Mouse (Mus musculus): ENCODE results near the gene Kng2. TPM values are rescaled to one million over a fixed set of nuclear protein-coding genes. Genes with fewer than 3 reads are reported as not detected.
"Not testable (repeated sequence)": the region's sequence is repeated elsewhere in the genome, so short reads cannot be mapped to it uniquely, and the experiment has no call there.

The Kng2 gene
- polyA plus RNA-seq, 1 experiment, result not detected

GRCm38 (mm10) chr16:23030673-23031435, 1.6 kb upstream of the Kng2 start:
- TF ChIP-seq CTCF (IDR thresholded peaks at IDR 0.05; ENCODE audit: insufficient read depth, low read depth, low read length) (no peak), POLR2A (IDR thresholded peaks at IDR 0.05; ENCODE audit: insufficient read depth, low read depth, low read length) (no peak)
- H3K4me3 ChIP-seq (ENCODE audit: insufficient read depth, low read depth, low read length), result no peak overlapping the region
- WGBS, result 90% methylated on average over 5 of the region's 5 CpGs

GRCm38 (mm10) chr16:23027341-23027740, 1.9 kb downstream of the Kng2 start:
- WGBS, result 58% methylated on average over 3 of the region's 3 CpGs
- not testable (repeated sequence) for H3K4me3 ChIP-seq (ENCODE audit: insufficient read depth, low read depth, low read length); H3K27ac ChIP-seq (ENCODE audit: insufficient read depth, low read depth, low read length)

More at GRCm38 (mm10) chr16:23030673-23031435, 1.6 kb upstream of the Kng2 start:
- H3K27ac ChIP-seq (ENCODE audit: insufficient read depth, low read depth, low read length), result no peak overlapping the region
- H3K4me1 ChIP-seq (ENCODE audit: control insufficient read depth, insufficient read depth, low read length), result no peaks in the 10 kb centered on the region

GRCm38 (mm10) chr16:23026582-23026981, 2.7 kb downstream of the Kng2 start:
- TF ChIP-seq POLR2A (IDR thresholded peaks at IDR 0.05; ENCODE audit: insufficient read depth, low read depth, low read length), result no peak
- TF ChIP-seq CTCF (IDR thresholded peaks at IDR 0.05; ENCODE audit: insufficient read depth, low read depth, low read length), result no peak

More at GRCm38 (mm10) chr16:23027341-23027740, 1.9 kb downstream of the Kng2 start:
- not testable (repeated sequence) for H3K4me1 ChIP-seq (ENCODE audit: control insufficient read depth, insufficient read depth, low read length)

GRCm38 (mm10) chr16:23025111-23025510, 4.2 kb downstream of the Kng2 start:
- Histone ChIP-seq H3K4me3 (ENCODE audit: insufficient read depth, low read depth, low read length) (no peak overlapping the region), H3K27ac (ENCODE audit: insufficient read depth, low read depth, low read length) (no peak overlapping the region), H3K4me1 (ENCODE audit: control insufficient read depth, insufficient read depth, low read length) (no peaks in the 10 kb centered on the region)
- WGBS, result 32% methylated on average over 6 of the region's 6 CpGs
- TF ChIP-seq CTCF (IDR thresholded peaks at IDR 0.05; ENCODE audit: insufficient read depth, low read depth, low read length) (no peak), POLR2A (IDR thresholded peaks at IDR 0.05; ENCODE audit: insufficient read depth, low read depth, low read length) (no peak)

More at GRCm38 (mm10) chr16:23026582-23026981, 2.7 kb downstream of the Kng2 start:
- no peak overlapping the region for H3K27ac ChIP-seq (ENCODE audit: insufficient read depth, low read depth, low read length)
- H3K4me3 ChIP-seq (ENCODE audit: insufficient read depth, low read depth, low read length), result no peak overlapping the region
- no peaks in the 10 kb centered on the region for H3K4me1 ChIP-seq (ENCODE audit: control insufficient read depth, insufficient read depth, low read length)

- 64% methylated on average over 1 of the region's 1 CpGs for WGBS
- not testable (repeated sequence) for H3K27ac ChIP-seq (ENCODE audit: insufficient read depth, low read depth, low read length)
Observed at GRCm38 (mm10) chr16:23020571-23020970, 8.7 kb downstream of the Kng2 start.

GRCm38 (mm10) chr16:23014645-23015044, 14.6 kb downstream of the Kng2 start:
- H3K27ac ChIP-seq (ENCODE audit: insufficient read depth, low read depth, low read length); H3K4me3 ChIP-seq (ENCODE audit: insufficient read depth, low read depth, low read length); H3K4me1 ChIP-seq (ENCODE audit: control insufficient read depth, insufficient read depth, low read length): not testable (repeated sequence)
- 66% methylated on average over 8 of the region's 8 CpGs for WGBS

More at GRCm38 (mm10) chr16:23020571-23020970, 8.7 kb downstream of the Kng2 start:
- not testable (repeated sequence) for H3K4me3 ChIP-seq (ENCODE audit: insufficient read depth, low read depth, low read length); H3K4me1 ChIP-seq (ENCODE audit: control insufficient read depth, insufficient read depth, low read length)

GRCm38 (mm10) chr16:23013786-23014185, 15.5 kb downstream of the Kng2 start:
- 68% methylated on average over 2 of the region's 2 CpGs for WGBS
- H3K27ac ChIP-seq (ENCODE audit: insufficient read depth, low read depth, low read length); H3K4me1 ChIP-seq (ENCODE audit: control insufficient read depth, insufficient read depth, low read length); H3K4me3 ChIP-seq (ENCODE audit: insufficient read depth, low read depth, low read length): not testable (repeated sequence)

GRCm38 (mm10) chr16:22996951-22997350, 32.3 kb downstream of the Kng2 start:
- H3K27ac ChIP-seq (ENCODE audit: insufficient read depth, low read depth, low read length); H3K4me1 ChIP-seq (ENCODE audit: control insufficient read depth, insufficient read depth, low read length); H3K4me3 ChIP-seq (ENCODE audit: insufficient read depth, low read depth, low read length): not testable (repeated sequence)
- 85% methylated on average over 3 of the region's 3 CpGs for WGBS

- WGBS, result 75% methylated on average over 1 of the region's 1 CpGs
- TF ChIP-seq CTCF (IDR thresholded peaks at IDR 0.05; ENCODE audit: insufficient read depth, low read depth, low read length) (no peak), POLR2A (IDR thresholded peaks at IDR 0.05; ENCODE audit: insufficient read depth, low read depth, low read length) (no peak)
- H3K4me1 ChIP-seq (ENCODE audit: control insufficient read depth, insufficient read depth, low read length), result no peaks in the 10 kb centered on the region
- H3K4me3 ChIP-seq (ENCODE audit: insufficient read depth, low read depth, low read length), result no peak overlapping the region
- no peak overlapping the region for H3K27ac ChIP-seq (ENCODE audit: insufficient read depth, low read depth, low read length)
Observed at GRCm38 (mm10) chr16:22967383-22968030, 61.8 kb downstream of the Kng2 start.

GRCm38 (mm10) chr16:22963293-22963692, 66.0 kb downstream of the Kng2 start:
- Histone ChIP-seq H3K4me3 (ENCODE audit: insufficient read depth, low read depth, low read length) (no peak overlapping the region), H3K27ac (ENCODE audit: insufficient read depth, low read depth, low read length) (no peak overlapping the region), H3K4me1 (ENCODE audit: control insufficient read depth, insufficient read depth, low read length) (no peaks in the 10 kb centered on the region)
- TF ChIP-seq CTCF (IDR thresholded peaks at IDR 0.05; ENCODE audit: insufficient read depth, low read depth, low read length) (no peak), POLR2A (IDR thresholded peaks at IDR 0.05; ENCODE audit: insufficient read depth, low read depth, low read length) (no peak)

Data from olfactory bulb, adult 2 months (tissue).